Mouse (Mus musculus) hematopoietic multipotent progenitor cell, adult 10-12 weeks (in vitro differentiated cells): ENCODE results near the gene Foxd2. TPM values are rescaled to one million over a fixed set of nuclear protein-coding genes. Genes with fewer than 3 reads are reported as not detected.

Experiments used
- polyA plus RNA-seq: library from polyadenylated mRNA; stranded (reverse); fragments of >175 nt; gene quantifications from 2 replicates; pipeline ENCODE4 v1.2.3, GENCODE M21; 2012; ENCODE audit warnings: low replicate concordance

Gene Foxd2
- 3.1 and 11.6 TPM in 2 replicates for polyA plus RNA-seq

GRCm38 (mm10) chr4:114908829-114909601, at the start of gene Foxd2:
Gene Foxd2, minus strand, starts transcription at chr4:114908873.

GRCm38 (mm10) chr4:114925917-114926312, 17.2 kb upstream of the Foxd2 start, which contains the start of gene Foxe3:
Gene Foxe3, minus strand, starts transcription at chr4:114926013.

Other genes starting within 250 kb of the Foxd2 start
- gene Gm12830, start 87.2 kb downstream of the Foxd2 start, polyA plus RNA-seq: not detected in 2 replicates
- not detected in 2 replicates for gene Foxe3, start 17.1 kb upstream of the Foxd2 start, polyA plus RNA-seq
- 35.5 and 44.7 TPM in 2 replicates for gene Cmpk1, start 78.4 kb upstream of the Foxd2 start, polyA plus RNA-seq
- 0.07 and 0.99 TPM in 2 replicates for gene Stil, start 91.3 kb upstream of the Foxd2 start, polyA plus RNA-seq
- 4.7 and 46.8 TPM in 2 replicates for gene Tal1, start 147.6 kb upstream of the Foxd2 start, polyA plus RNA-seq
- 0.48 and 10.6 TPM in 2 replicates for gene Pdzk1ip1, start 179.8 kb upstream of the Foxd2 start, polyA plus RNA-seq
- gene Cyp4x1, start 225.4 kb upstream of the Foxd2 start, polyA plus RNA-seq: not detected in 2 replicates